Mouse (Mus musculus): ENCODE measurements around the gene Spns2. TPM values are rescaled to one million over a fixed set of nuclear protein-coding genes. Genes with fewer than 3 reads are reported as not detected.

The Spns2 gene
- polyA plus RNA-seq, 1 experiment from 2014 or later = 111 TPM

GRCm38 (mm10) chr11:72407574-72407973 lies 82.1 kb downstream of the Spns2 start:
- ChIA-PET CTCF (interaction anchor here (1.5 to 1.7 kb wide), 2 partner anchors 11 to 22 kb away, joined by 4 read pairs; no protein-coding TSS in a partner anchor), POLR2A (interaction anchor here (0.6 kb wide), 2 partner anchors 145 to 924 kb away, joined by 3 to 4 read pairs; no protein-coding TSS in a partner anchor)
- TF ChIP-seq CTCF (IDR thresholded peaks at IDR 0.05) = no peak
- ATAC-seq (no peak), DNase-seq (ENCODE audit: low read depth, low spot score) (no peak)
- in situ Hi-C loops (cut with MboI; ENCODE audit: low pct_unique_long_range_greater_than_20kb) = no loop called here
- no peaks in the 10 kb centered on the region for H3K27me3 ChIP-seq

GRCm38 (mm10) chr11:72407081-72407480 lies 82.6 kb downstream of the Spns2 start:
- H3K27me3 ChIP-seq = no peaks in the 10 kb centered on the region
- in situ Hi-C loops (cut with MboI; ENCODE audit: low pct_unique_long_range_greater_than_20kb) = no loop called here
- CTCF ChIA-PET = interaction anchor here (1.5 kb wide), 1 partner anchor 11 kb away, joined by 4 read pairs; no protein-coding TSS in a partner anchor
- ATAC-seq (no peak), DNase-seq (ENCODE audit: low read depth, low spot score) (no peak)
- no peak for TF ChIP-seq CTCF (IDR thresholded peaks at IDR 0.05)
- POLR2A ChIA-PET = no interaction called here

- DNase-seq (ENCODE audit: low read depth, low spot score) (no peak), ATAC-seq (no peak)
- TF ChIP-seq CTCF (IDR thresholded peaks at IDR 0.05) = no peak
- in situ Hi-C loops (cut with MboI; ENCODE audit: low pct_unique_long_range_greater_than_20kb) = no loop called here
- POLR2A ChIA-PET = interaction anchor here (0.6 kb wide), 1 partner anchor 155 kb away, joined by 4 read pairs; no protein-coding TSS in a partner anchor
- no peaks in the 10 kb centered on the region for H3K27me3 ChIP-seq
- CTCF ChIA-PET = interaction anchor here (1.5 kb wide), 1 partner anchor 10 kb away, joined by 4 read pairs; no protein-coding TSS in a partner anchor
These were observed 83.5 kb downstream of the Spns2 start for GRCm38 (mm10) chr11:72406079-72406675.

- no peak for DNase-seq (ENCODE audit: low read depth, low spot score)
- POLR2A ChIA-PET = interaction anchor here (0.6 kb wide), 1 partner anchor 156 kb away, joined by 4 read pairs; no protein-coding TSS in a partner anchor
- ATAC-seq = no peak
- H3K27me3 ChIP-seq = no peaks in the 10 kb centered on the region
- TF ChIP-seq CTCF (IDR thresholded peaks at IDR 0.05) = no peak
- CTCF ChIA-PET = no interaction called here
- in situ Hi-C loops (cut with MboI; ENCODE audit: low pct_unique_long_range_greater_than_20kb) = no loop called here
These were observed 84.2 kb downstream of the Spns2 start for GRCm38 (mm10) chr11:72405532-72405931.

- ATAC-seq (no peak), DNase-seq (ENCODE audit: low read depth, low spot score) (no peak)
- ChIA-PET CTCF (no interaction called here), POLR2A (no interaction called here)
- H3K27me3 ChIP-seq = no peaks in the 10 kb centered on the region
- TF ChIP-seq CTCF (IDR thresholded peaks at IDR 0.05) = no peak
- in situ Hi-C loops (cut with MboI; ENCODE audit: low pct_unique_long_range_greater_than_20kb) = no loop called here
These were observed 86.7 kb downstream of the Spns2 start for GRCm38 (mm10) chr11:72402969-72403368.

- no peaks in the 10 kb centered on the region for H3K27me3 ChIP-seq
- ATAC-seq (no peak), DNase-seq (ENCODE audit: low read depth, low spot score) (no peak)
- ChIA-PET CTCF (no interaction called here), POLR2A (interaction anchor here (0.9 to 1.3 kb wide), 2 partner anchors 8 to 61 kb away, joined by 3 to 4 read pairs; no protein-coding TSS in a partner anchor)
- no peak for TF ChIP-seq CTCF (IDR thresholded peaks at IDR 0.05)
- in situ Hi-C loops (cut with MboI; ENCODE audit: low pct_unique_long_range_greater_than_20kb) = no loop called here
These were observed 87.7 kb downstream of the Spns2 start for GRCm38 (mm10) chr11:72402017-72402416.

Other genes with a start within 250 kb of the Spns2 start
- gene Slc13a5, start 222.7 kb downstream of the Spns2 start, polyA plus RNA-seq (2021) = 0.19 TPM
- gene Xaf1, start 188.3 kb downstream of the Spns2 start, polyA plus RNA-seq (2021) = 8.6 TPM
- gene Fbxo39, start 175.5 kb downstream of the Spns2 start, polyA plus RNA-seq (2021) = not detected
- gene Tekt1, start 127.5 kb downstream of the Spns2 start, polyA plus RNA-seq (2021) = not detected
- 18.8 TPM for gene Smtnl2, start 78.2 kb downstream of the Spns2 start, polyA plus RNA-seq (2021)
- gene Ggt6, start 54.4 kb downstream of the Spns2 start, polyA plus RNA-seq (2021) = 0.23 TPM
- 184 TPM for gene Mybbp1a, start 48.5 kb downstream of the Spns2 start, polyA plus RNA-seq (2021)
- gene Spns3, start 60.6 kb upstream of the Spns2 start, polyA plus RNA-seq (2021) = 7.8 TPM
- 53.6 TPM for gene Ube2g1, start 117.4 kb upstream of the Spns2 start, polyA plus RNA-seq (2021)
- gene Ankfy1, start 200.1 kb upstream of the Spns2 start, polyA plus RNA-seq (2021) = 42.8 TPM

Measured in Patski (cell line).